Mouse (Mus musculus) lung, embryonic 16.5 days (tissue): ENCODE data around the gene Prdm16. TPM values are rescaled to one million over a fixed set of nuclear protein-coding genes. Genes with fewer than 3 reads are reported as not detected.

Source experiments
- ATAC-seq: fragments of 200-750 bp; cut with Nextera tagmentation; 2 replicates; pipeline ENCODE4 v1.8.0; 2017; ENCODE audit warnings: low read depth, mild to moderate bottlenecking, moderate library complexity
- H3K27ac ChIP-seq: fragments of 300-500 bp; sonication (generic); 2 replicates; pipeline ENCODE4 v1.5.1; 2014; ENCODE audit warnings: mild to moderate bottlenecking, control low read depth, low read length
- H3K27me3 ChIP-seq: fragments of 300-500 bp; sonication (generic); 2 replicates; pipeline ENCODE4 v1.6.1; 2014; ENCODE audit warnings: low read depth, low read length, mixed read lengths; ENCODE audit not compliant: control insufficient read depth, insufficient read depth
- H3K36me3 ChIP-seq: fragments of 300-500 bp; sonication (generic); 2 replicates; pipeline ENCODE4 v1.6.1; 2014; ENCODE audit warnings: low read length; ENCODE audit not compliant: control insufficient read depth, insufficient read depth
- H3K4me1 ChIP-seq: fragments of 300-500 bp; sonication (generic); replicated peaks from 2 replicates; pipeline ENCODE4 v1.6.1; 2014; ENCODE audit warnings: low read length, mixed read lengths; ENCODE audit not compliant: control insufficient read depth, insufficient read depth
- H3K4me2 ChIP-seq: fragments of 300-500 bp; sonication (generic); 2 replicates; pipeline ENCODE4 v1.6.1; 2014; ENCODE audit warnings: low read depth, low read length, control low read depth
- H3K4me3 ChIP-seq: fragments of 300-500 bp; sonication (generic); 2 replicates; pipeline ENCODE4 v1.5.1; 2014; ENCODE audit warnings: mild to moderate bottlenecking, low read length, control low read depth
- H3K9ac ChIP-seq: fragments of 300-500 bp; sonication (generic); 2 replicates; pipeline ENCODE4 v1.6.1; 2014; ENCODE audit warnings: low read length, control low read depth
- H3K9me3 ChIP-seq: fragments of 300-500 bp; sonication (generic); 2 replicates; pipeline ENCODE4 v1.6.1; 2016; ENCODE audit warnings: low read length; ENCODE audit not compliant: control insufficient read depth
- WGBS: fragments of 180-500 bp; shearing (Covaris S2); extraction: QIAGEN DNeasy Blood & Tissue Kit; methylation state at CpG from one replicate; pipeline ENCODE4 v1.1.7; 2014; 5-methylcytosine and 5-hydroxymethylcytosine counted together
- polyA plus RNA-seq: library from polyadenylated mRNA; unstranded; fragments of >200 nt; fragmentation: Nextera tagmentation; extraction: Ambion mirVana; gene quantifications from 2 replicates; pipeline ENCODE4 v1.2.1, GENCODE M21; 2015

The Prdm16 gene
- polyA plus RNA-seq, 1 experiment from 2014 or later: 25.2 TPM

DNA sequence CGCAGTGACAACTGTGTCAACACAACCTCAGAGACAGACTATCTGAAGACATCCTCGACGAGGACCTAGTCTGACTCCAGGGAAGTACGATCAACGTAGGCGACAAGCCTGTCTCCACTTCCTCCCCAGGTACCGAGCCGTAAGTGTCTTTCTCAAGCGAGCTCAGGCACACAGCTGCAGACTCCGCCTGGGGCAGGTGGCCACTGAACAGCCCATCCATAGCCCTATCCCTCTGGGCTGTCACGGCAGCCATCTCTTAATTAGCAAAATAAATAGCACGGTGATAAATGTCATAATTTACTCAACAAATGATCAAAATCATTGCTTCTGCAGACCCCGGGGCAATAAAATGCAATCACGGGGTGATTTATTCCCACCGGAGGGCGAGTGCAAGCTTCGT, 112.8 kb downstream of the Prdm16 start:
- 47% methylated on average over 17 of the region's 17 CpGs for WGBS
- no peaks in the 10 kb centered on the region for H3K9me3 ChIP-seq
- no peak overlapping the region for H3K4me3 ChIP-seq
- no peak for ATAC-seq
- H3K36me3 ChIP-seq: no peaks in the 10 kb centered on the region
- no peak overlapping the region for H3K4me2 ChIP-seq
- H3K27me3 ChIP-seq: no peaks in the 10 kb centered on the region
- H3K4me1 ChIP-seq: peaks cover 33% of the 10 kb centered on the region
- no peak overlapping the region for H3K9ac ChIP-seq
- H3K27ac ChIP-seq: no peak overlapping the region

DNA sequence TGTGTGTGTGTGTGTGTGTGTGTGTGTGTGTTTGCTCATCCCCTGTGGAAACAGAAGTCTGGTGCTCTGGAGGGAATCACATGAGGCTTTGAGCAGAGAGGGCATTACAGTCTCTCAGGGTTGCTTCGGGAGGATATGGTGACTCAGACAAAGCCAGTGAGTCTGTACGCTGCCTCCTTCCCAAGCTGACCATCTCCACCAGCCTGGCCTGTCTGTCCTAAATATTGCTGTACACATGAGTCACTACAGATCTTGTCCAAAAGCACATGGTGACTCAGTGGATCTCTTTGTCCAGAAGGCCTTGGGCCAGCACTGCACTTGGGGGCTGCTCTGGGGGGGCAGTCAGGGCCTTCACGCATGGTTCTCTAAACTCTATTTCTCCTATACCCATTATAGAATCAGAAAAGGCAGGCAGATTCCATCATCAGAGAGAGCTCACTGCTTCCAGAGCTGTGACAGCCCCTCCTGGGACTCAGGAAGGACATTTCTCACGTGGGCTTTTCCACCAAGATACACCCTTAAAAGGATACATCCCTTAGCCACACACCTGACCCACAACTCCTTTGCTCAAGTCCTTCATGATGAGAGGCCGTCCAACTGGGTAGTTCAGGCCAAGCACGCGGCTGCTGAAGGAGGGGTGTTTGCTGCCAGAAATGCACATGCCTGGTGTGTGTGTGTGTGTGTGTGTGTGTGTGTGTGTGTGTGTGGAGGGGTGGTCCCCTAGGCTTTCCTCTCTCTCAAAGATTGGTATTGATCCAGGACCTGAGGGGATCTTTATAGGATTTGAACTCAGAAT, 114.6 kb downstream of the Prdm16 start:
- Histone ChIP-seq H3K27ac (no peak overlapping the region), H3K4me1 (peaks cover 19% of the 10 kb centered on the region), H3K9ac (no peak overlapping the region), H3K4me3 (no peak overlapping the region), H3K9me3 (no peaks in the 10 kb centered on the region), H3K27me3 (no peaks in the 10 kb centered on the region), H3K4me2 (no peak overlapping the region), H3K36me3 (no peaks in the 10 kb centered on the region)
- ATAC-seq: no peak
- 67% methylated on average over 7 of the region's 7 CpGs for WGBS

DNA sequence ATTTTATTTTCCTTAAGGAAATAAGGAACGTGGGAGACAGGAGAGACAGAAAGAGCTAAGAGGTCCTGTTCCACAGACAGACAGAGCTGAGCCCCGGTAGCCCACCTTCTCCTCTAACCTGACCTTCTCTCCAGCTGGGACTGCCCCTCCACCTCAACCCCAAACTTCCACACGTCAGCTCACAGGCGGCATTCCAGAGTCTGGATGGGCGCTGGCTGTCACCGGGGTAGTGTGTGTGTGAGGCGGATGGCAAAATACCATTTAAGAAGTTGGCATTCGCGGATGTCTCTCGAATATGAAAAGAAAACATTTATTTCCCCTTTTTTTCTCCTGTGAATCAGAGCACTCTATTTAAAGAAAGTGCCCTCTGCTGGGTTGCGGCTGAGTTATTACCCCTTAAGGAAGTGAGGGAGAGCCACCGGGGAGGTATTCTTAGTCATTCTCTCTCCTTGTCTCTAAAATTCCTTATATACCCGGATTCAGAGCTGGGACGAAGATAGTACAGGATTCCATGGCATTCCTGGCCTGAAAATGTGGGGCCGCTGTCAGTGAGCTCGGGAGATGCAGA, 117.1 kb downstream of the Prdm16 start:
- Histone ChIP-seq H3K4me2 (no peak overlapping the region), H3K4me3 (no peak overlapping the region), H3K9ac (no peak overlapping the region), H3K4me1 (peaks cover 9% of the 10 kb centered on the region; the same call in 1 of the 2 replicates), H3K36me3 (no peaks in the 10 kb centered on the region), H3K27ac (no peak overlapping the region), H3K27me3 (no peaks in the 10 kb centered on the region), H3K9me3 (no peaks in the 10 kb centered on the region)
- 70% methylated on average over 16 of the region's 16 CpGs for whole genome bisulfite sequencing
- ATAC-seq: no peak

DNA sequence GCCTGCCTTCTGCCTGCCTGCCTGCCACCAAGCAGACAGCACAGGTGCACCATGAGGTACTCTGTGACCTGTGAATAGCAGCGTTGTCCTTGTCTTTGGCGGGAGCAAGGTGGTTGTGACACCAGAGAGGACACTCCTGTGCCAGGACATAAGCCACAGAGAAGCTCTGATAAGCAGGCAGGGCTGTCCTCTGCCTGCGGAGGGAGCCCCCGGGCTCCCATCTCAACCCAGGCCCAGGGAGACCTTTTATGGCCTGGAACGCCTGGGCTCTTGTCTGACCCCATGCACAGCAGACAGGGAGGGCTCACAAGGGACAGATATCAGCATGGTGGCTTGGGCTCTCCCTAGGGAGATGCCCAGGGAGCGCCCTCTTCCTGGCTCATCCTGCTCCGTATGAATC, 118.7 kb downstream of the Prdm16 start:
- 76% methylated on average over 7 of the region's 7 CpGs for WGBS
- no peak overlapping the region for H3K4me3 ChIP-seq
- H3K4me2 ChIP-seq: no peak overlapping the region
- H3K9ac ChIP-seq: no peak overlapping the region
- H3K27ac ChIP-seq: no peak overlapping the region
- H3K9me3 ChIP-seq: no peaks in the 10 kb centered on the region
- H3K36me3 ChIP-seq: no peaks in the 10 kb centered on the region
- H3K4me1 ChIP-seq: peaks cover 7% of the 10 kb centered on the region; the same call in 1 of the 2 replicates
- H3K27me3 ChIP-seq: no peaks in the 10 kb centered on the region
- no peak for ATAC-seq

DNA sequence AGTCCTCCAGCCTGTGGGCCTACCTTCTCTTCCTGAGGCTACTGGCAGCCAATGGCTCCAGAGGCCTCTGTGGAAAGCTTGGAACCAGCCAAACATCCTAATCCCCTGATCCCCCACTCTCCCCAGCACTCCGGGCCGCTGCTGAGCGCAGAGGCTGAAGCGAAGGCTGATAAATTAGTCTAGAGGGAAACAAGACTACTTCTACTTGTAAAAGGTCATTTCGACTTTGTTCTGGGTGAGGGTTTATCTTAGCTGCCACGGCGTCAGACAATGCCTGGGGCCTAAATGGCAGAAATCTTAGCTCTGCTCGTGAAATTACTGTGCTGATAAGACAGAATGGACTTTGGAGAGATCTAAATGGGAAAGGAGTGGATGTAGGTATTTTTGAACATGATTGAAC, 120.2 kb downstream of the Prdm16 start:
- Histone ChIP-seq H3K9me3 (no peaks in the 10 kb centered on the region), H3K27ac (no peak overlapping the region), H3K9ac (no peak overlapping the region), H3K36me3 (no peaks in the 10 kb centered on the region), H3K4me1 (peaks cover 13% of the 10 kb centered on the region), H3K27me3 (no peaks in the 10 kb centered on the region), H3K4me3 (no peak overlapping the region), H3K4me2 (no peak overlapping the region)
- no peak for ATAC-seq
- WGBS: 42% methylated on average over 8 of the region's 8 CpGs

DNA sequence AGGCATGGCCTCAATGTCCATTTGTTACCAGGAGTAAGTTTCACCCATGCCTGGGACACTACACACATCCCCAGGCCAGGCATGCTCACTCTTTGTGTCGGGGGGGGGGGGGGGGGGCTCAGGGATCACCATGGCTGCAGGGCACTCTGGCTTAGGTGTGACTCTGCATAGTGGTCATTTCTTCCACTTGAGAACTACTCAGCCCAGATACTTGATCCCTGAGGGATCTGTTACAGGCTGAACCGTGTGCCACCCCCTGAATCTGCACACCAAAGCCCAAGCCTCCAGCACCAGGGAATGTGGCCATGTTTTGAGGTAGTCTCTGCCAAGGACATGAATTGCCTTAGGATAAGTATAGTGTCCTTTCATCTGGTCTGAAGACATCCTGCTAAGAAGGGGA, 123.0 kb downstream of the Prdm16 start:
- Histone ChIP-seq H3K9me3 (no peaks in the 10 kb centered on the region), H3K27me3 (no peaks in the 10 kb centered on the region), H3K9ac (no peak overlapping the region), H3K4me3 (no peak overlapping the region), H3K4me2 (no peak overlapping the region), H3K4me1 (peaks cover 16% of the 10 kb centered on the region), H3K36me3 (no peaks in the 10 kb centered on the region), H3K27ac (no peak overlapping the region)
- WGBS: 47% methylated on average over 2 of the region's 2 CpGs
- ATAC-seq: no peak

DNA sequence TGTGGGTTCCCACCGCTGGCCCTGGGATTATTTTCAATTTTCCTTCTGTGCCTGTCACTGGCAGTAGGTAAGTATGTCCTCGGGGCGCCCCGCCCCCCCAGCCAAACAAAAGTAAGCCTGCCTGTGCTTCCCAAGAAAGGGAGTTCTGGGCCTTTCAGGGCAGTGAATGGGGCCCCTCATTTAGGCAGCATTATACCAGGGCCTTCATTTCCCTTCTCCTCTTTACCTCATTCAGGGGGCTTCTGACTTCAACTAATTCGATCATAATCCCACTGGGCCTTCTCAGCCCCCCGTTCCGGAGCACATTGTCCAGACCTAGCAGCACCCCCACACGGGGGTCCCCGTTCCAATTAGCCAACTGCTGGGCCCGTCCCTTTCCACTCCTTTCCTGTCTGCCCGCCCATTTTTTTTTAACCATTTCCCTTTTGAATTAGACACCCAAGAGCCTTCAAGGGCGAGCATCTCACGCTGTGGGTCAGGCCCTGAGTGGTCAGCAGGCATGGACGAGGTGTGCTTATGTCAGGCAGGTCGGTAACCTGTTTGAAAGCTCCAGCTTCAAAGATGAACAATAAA, 124.1 kb downstream of the Prdm16 start:
- 56% methylated on average over 15 of the region's 15 CpGs for WGBS
- Histone ChIP-seq H3K9me3 (no peaks in the 10 kb centered on the region), H3K4me1 (peaks cover 16% of the 10 kb centered on the region), H3K36me3 (no peaks in the 10 kb centered on the region), H3K27me3 (no peaks in the 10 kb centered on the region), H3K9ac (no peak overlapping the region), H3K27ac (no peak overlapping the region), H3K4me3 (no peak overlapping the region), H3K4me2 (no peak overlapping the region)
- no peak for ATAC-seq

- peaks cover 16% of the 10 kb centered on the region for H3K4me1 ChIP-seq
- 49% methylated on average over 4 of the region's 4 CpGs for WGBS
- H3K27ac ChIP-seq: no peak overlapping the region
Measured at GRCm38 (mm10) chr4:154511767-154512166, 124.9 kb downstream of the Prdm16 start.

DNA sequence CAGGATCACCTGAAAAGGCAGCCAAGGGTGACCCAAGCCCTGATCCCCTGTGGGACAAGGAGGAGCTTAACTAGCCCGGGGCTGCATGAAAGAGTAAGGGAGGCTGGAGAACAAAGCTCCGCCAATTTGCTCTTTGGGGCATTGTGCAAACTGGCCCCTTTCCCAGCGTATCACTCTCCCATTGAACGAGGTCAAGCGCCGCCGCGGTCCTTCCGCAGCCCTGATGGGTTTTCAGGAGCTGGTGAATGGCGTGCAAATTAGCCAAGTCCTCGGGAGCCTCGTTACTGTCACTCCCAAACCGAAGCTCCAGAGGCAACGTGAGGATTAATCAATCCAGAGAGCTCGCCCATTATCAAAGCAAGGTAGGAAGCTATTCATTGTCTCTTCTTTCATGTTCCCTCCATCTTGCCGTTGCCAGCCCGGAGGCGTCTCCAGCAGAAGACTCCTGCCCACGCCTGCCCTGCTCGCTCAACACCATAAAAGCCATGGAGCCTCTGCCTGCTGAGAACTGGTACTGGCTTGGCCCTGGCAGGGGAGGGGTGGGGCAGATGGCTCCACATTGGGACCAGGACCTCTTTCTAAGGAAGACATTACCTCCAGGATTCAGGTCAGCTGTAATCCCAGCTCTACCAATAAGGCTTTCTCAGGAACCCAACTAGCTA, 129.8 kb downstream of the Prdm16 start:
- Histone ChIP-seq H3K9ac (no peak overlapping the region), H3K4me3 (no peak overlapping the region), H3K27me3 (no peaks in the 10 kb centered on the region; the same call in 1 of the 2 replicates), H3K9me3 (no peaks in the 10 kb centered on the region), H3K4me2 (no peak overlapping the region), H3K27ac (no peak overlapping the region), H3K36me3 (no peaks in the 10 kb centered on the region), H3K4me1 (peaks cover 13% of the 10 kb centered on the region)
- no peak for ATAC-seq
- WGBS: 19% methylated on average over 20 of the region's 20 CpGs

More at GRCm38 (mm10) chr4:154511767-154512166, 124.9 kb downstream of the Prdm16 start:
- Histone ChIP-seq H3K27me3 (no peaks in the 10 kb centered on the region), H3K4me3 (no peak overlapping the region), H3K9me3 (no peaks in the 10 kb centered on the region), H3K9ac (no peak overlapping the region), H3K4me2 (no peak overlapping the region), H3K36me3 (no peaks in the 10 kb centered on the region)
- no peak for ATAC-seq
